Mouse (Mus musculus) left cerebral cortex, postnatal 25 days (tissue): ENCODE results near the gene Smtnl1. TPM values are rescaled to one million over a fixed set of nuclear protein-coding genes. Genes with fewer than 3 reads are reported as not detected.
A peak's percentile ranks its signal among the peaks of the same experiment; 100 is the strongest.

Source experiments
- DNase-seq, 2 experiments: peaks; one replicate each; pipeline ENCODE4 v3.0.0; 2022; ENCODE audit warnings: low spot score in 2 of 2, mixed read lengths in 1 of 2
- intact Hi-C: fragments of 180-260 bp; cut with DNase I; formaldehyde crosslinking; loops from one replicate; pipeline ENCODE4 v1.15.1; 2025
- total RNA-seq, 2 experiments: library from RNA; stranded (reverse); gene quantifications; 2 replicates each; pipeline ENCODE4 v1.2.3; 2021

Smtnl1 gene
- total RNA-seq, 2 experiments from 2014 or later: not detected

DNA sequence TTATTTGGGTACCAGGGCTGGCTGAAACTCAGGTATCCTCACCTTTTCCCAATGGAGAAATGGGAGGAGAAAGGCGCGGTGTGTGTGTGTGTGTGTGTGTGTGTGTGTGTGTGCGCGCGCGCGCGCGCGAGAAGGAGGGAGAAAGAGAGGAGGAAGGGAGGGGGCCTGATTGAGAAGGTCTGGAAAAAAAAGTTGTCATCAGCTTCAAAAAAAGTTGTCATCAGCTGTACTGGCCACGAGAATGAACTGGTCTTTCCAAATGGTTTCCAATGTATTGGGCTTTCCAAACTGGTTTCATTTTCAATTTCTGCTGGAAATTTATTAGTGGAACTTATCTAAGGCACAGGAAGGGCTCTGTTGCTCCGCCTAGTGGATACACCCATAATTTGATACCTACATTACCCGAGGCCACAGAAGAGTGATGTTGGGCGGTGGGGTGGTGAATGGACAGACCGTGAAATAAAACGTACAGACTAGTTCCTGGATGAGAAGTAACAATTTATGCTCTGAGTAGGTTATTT, 23.4 kb downstream of the Smtnl1 start:
- DNase-seq: peak; percentile 71 to 74
- intact Hi-C loops: loop anchor here (2.0 to 5.0 kb wide), 3 partner anchors 64 to 347 kb away; partner anchors contain the start of genes Ypel4 and Zdhhc5

DNA sequence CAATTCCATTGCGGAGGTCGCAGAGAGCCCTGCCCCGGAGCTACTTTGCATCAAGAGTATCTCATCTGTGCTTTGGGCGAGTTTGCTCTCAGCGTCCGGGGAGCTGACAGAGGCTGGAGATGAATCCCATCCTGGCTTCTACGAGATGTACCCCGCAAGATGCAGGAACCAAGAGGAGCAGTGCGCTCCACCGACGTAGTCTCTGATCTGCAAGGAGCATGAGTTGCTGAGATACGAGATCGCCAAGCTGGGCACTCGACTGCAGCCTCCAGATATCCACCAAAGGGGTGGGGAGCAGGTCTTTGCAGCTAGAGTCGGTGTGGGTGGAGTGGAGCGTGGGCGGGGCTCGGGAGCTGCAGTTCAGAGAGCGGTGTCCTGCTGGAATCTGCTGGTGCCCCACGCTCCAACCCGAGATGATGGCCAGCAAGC, 23.9 kb downstream of the Smtnl1 start, which contains the start of gene Ube2l6:
Ube2l6 (plus strand) TSS at position 336 of the 429 bp plus-strand sequence.
- intact Hi-C loops: loop anchor here (1.0 to 5.0 kb wide), 4 partner anchors 64 to 346 kb away; partner anchors contain the start of genes Selenoh, Ypel4 and Zdhhc5
- DNase-seq: peak; percentile 61 to 77

DNA sequence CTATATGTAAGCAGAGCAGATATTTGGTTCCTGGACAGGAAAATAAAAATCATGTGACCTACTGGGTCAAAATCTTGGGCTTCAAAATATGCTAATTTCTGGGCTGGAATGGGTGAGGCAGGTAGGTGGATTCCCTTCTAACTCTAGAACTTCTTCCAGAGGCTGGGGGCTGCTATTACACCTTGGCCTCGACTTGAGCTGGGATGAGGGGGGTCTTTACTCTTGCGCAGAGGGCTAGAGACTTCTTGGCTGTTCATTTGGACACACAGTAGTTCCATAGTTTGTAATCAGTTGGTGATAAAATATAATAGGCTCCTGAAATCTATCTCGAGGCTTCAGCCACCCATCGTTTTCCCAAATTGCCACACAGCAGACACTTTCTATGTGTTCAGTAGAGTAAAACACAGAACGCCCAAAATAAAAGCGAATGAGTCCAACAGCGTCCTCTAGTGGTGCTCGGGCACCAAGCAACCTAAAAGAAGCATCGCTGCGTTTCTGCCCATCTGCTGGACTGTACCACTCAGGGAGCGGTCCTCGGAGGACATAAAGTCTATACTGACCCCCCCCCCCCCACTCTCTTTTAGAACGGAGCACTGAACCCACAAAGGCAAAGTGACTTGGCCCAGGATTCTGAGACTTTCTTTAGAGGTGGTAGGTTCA, 24.5 kb downstream of the Smtnl1 start:
- DNase-seq: peak; percentile 86 to 90
- intact Hi-C loops: loop anchor here (1.0 to 5.0 kb wide), 4 partner anchors 63 to 346 kb away; partner anchors contain the start of genes Selenoh, Ypel4 and Zdhhc5

DNA sequence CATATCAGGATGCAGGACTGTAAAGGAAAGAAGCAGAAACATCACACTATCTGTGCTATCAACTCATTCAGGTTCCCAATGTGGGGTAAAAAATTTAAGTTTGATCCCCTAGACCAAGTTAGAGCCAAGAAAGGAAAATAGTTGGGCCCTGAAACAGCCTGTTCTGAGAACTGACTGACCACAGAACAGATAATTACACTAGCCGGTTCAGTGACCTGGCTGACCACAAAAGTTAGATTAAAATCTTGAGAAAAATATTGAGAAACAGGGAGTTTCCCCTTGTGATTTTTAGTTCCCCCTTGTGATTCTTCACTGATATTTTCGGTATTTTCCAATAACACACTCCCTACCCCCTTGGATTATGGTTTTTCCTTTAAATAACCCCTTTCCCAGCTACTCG, 28.6 kb downstream of the Smtnl1 start:
- DNase-seq: no peak
- intact Hi-C loops: no loop called here

DNA sequence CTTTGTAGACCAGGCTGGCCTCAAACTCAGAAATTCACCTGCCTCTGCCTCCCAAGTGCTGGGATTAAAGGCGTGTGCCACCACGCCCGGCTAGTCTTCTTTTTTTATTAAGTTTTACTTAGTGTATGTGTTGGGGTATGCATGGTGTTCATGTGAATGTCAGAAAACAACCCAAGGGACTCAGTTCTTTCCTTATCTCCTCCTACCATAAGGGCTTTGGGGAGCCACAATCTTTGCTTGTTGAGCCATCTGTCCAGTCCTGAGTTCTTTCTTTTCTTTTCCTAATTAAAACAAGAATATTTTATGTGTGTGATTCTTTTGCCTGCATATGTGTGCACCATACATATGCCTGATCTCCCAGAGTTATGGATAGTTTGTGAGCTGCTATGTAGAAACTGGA, 29.3 kb downstream of the Smtnl1 start:
- intact Hi-C loops: no loop called here
- no peak for DNase-seq

DNA sequence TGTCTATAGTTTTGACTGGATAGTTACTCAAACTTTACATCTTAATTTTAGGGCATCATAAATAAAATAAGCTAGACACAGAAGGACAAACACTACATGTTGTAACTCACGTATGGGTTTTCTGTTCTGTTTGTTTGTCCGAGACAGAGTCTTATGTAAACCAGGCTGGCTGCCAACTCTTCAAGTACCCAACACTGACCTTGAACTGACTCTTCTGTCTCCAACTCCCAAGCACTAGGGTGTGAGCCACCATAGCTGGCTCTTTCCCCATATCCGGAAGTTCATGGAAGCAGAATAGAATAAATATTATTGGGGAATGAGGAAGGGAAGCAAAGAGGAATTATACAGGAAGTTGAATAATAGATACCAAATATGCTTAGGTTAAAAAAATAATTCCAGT, 29.9 kb downstream of the Smtnl1 start:
- DNase-seq: no peak
- intact Hi-C loops: no loop called here

DNA sequence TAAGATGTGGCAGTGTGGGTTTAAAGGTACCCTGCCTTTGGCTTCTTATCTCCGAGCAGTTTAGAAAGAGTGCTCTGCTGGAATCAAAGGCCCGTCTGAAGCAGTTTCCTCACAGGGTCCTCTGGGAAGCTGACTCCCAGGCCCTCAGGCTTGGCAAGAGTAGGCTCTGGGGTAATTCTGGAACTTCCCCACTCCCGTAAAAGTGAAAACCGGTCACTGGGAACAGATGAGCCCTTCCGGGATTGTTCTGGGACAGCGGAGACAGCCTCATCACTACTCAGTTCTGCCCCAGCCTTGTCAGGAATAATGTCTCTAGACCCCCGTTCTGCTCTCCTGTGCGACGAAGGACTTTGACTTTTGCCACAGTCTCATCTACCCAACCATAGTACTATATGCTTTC, 32.0 kb downstream of the Smtnl1 start:
- intact Hi-C loops: no loop called here
- no peak for DNase-seq

DNA sequence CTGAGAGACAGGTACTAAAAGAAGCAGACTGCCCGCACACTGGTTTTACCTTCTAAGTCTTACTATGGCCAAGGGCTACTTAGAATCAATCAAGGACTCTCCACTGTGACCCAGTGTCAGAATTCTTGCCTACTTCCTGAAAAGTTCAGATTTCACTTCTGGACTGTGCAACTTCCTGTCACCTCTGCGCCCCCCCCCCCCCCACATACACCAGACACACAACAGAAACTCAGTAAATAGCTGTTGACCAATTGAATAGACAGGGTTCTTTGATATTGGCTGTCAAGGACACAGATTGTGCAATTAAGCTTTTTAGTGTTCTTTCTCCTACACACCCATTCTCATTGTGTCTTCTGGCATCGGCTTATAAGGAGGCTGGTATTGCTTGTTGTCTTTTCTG, 34.1 kb downstream of the Smtnl1 start:
- intact Hi-C loops: no loop called here
- DNase-seq: no peak

DNA sequence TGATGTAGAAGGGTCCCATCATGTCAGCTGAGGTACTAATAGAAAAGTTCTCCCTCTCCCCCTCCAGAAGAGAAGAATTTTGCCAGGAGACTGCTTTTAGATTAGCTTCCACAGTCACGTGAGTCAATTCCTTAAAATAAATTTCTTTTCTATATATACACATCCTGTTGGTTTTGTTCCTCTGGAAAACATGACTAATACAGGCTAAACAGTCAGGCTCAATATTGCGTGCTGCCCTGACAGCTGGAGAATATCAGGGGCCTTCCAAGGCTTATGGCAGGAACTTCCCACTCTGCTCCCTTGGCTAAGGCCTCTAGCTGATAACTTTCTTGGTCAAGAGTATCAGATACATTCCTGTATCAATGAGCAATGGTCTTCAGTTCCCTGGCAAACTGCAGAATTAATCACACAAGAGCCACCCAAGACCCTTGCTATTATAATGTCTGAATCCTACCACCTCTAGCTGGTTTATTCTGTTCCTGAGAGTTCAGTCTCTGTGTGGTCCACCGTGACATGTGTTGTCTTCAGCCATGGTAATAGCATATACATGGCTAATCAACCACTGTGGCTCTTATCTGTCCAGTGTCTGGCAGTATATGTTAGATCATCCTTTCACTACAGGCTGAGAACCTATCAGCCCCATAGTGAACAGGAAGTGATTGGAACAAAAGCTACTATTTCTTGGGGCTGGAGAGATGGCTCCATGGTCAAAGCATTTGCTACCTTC, 38.4 kb downstream of the Smtnl1 start:
- DNase-seq: no peak
- intact Hi-C loops: no loop called here

DNA sequence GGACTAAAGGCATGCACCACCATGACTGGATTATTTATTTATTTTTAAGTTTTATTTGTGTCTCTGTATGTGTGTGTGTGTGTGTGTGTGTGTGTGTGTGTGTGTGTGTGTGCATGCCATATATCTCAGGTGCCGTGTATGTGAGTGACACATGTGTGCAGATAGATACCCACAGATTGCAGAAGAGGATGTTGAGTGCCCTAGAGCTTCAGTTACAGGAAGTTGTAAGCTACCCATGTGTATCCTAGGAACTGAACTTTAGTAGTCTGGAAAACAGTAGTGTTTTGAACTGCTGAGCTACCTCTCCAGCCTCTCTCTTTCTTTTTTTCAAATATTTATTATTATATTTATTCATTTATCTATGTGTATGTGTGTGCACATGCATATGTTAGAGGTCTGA, 39.1 kb downstream of the Smtnl1 start:
- DNase-seq: no peak

DNA sequence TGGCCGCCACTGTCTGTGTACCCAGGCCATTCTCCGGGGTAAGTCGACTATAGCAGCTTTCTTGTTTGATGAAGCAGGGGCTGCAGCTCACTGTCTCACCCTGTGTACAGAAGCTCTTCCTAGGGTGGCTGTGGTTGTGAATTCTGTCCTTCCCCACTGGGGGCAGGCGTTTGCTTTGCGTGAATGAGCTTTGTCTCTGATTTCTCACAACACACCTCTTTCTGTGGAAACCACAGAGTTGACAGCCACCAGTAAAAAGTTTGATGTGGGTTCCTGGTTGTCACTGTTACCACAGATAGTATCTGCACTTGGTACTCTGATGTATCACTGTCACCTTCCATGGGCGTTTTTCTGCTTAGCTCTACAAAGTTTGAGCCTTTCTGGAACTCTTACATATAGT, 43.2 kb downstream of the Smtnl1 start:
- no peak for DNase-seq
- intact Hi-C loops: no loop called here

More for the DNA sequence above, 39.1 kb downstream of the Smtnl1 start:
- intact Hi-C loops: no loop called here

DNA sequence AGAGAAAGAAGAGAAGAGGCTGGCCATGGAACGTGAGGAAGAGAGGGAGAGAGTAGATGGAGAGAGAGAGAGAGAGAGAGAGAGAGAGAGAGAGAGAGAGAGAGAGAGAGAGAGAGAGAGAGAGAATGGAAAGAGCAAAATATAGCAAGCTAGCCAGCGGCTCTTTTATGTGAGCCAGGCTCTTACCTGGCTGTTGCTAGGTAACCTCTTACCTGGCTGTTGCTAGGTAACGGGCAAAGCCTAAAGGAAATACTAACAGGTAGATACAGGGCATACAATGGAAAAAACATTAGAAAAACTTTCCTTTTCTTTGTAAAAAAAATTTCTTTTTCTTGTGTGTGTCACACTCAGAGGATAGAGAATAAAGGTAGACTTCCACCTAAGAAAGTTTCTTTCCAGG, 44.7 kb downstream of the Smtnl1 start:
- no peak for DNase-seq
- intact Hi-C loops: no loop called here

DNA sequence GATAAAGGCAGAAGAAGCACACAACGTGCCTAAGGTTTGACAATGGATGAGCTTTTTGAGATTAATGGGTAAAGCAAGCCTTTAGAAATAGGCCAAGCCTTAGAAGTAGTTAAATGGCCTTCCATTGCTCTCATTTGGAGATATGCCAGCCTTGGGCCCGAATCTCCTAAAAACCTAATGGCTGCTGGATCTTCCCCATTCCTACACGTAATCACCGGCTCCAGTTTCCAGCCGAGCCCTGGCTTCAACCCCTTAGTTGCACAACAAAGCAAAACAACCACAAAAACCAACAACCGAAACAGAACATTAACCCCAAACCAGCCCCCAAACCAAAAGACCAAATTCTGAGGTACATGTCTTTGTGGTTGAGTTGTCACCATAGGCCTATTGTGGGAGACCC, 46.8 kb downstream of the Smtnl1 start:
- no peak for DNase-seq
- intact Hi-C loops: no loop called here

DNA sequence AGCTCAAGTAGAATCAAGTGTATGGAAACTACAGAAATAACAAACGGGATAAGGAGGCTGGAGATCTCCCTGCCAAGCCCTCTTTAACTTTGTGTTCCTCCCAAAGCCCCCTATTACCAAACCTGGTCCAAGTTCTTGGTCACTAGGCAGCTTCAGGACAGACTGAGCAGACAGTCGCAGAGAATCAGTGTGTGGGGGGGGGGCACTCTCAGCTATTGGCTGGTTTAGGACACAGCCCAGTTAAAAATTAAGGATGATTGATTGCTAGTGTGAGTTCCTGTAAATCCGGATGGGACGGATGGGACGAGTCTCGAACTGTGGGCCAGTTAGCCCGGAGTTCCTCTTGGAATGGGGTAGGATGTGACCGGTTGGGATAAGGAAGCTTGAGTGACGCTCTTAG, 47.2 kb downstream of the Smtnl1 start, which contains the start of gene Serping1:
Serping1 (minus strand) TSS at position 204 of the 400 bp plus-strand sequence.
- no peak for DNase-seq
- intact Hi-C loops: no loop called here

DNA sequence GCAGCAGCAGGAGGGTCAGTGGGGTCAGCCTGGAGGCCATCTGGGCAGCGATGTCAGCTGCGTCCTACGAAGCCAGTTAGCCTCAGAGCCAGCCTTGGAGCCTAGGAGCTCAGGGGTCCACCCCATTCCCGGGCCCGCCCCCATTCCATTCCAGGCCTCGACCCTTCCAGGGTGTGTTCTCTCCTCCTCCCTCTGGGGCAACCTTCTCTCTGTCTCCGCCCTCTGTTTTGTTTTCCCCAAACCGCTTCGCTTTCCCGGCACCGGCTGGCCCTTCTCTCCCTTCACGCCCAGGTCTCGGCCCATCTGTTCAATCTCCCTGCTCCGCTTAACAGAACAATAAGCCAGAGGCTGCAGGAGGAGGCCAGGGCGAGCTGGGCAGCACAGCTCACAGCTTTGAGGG, 47.7 kb downstream of the Smtnl1 start:
- DNase-seq: peak in 1 of 2 experiments; percentile 1
- intact Hi-C loops: no loop called here

DNA sequence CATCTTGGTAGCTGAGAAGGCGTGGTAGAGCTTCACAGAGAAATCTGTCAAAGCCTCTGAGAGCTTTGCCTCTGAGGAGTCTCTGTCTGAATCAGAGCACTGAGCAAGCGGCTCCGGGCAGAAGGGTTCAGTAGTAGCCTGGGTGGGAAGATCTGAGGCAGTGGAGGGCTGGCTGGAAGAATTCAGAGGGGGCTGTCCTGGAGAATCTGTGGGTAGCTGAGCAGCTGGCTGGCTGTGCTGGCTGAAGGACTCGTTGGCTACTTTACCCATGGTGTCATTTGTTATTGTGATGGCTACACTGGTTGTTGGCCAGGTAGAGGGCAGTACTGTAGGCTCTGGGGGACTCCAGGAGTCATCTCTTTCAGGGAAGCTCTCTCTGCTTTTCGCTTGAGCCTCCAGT, 49.3 kb downstream of the Smtnl1 start:
- intact Hi-C loops: no loop called here
- DNase-seq: no peak

DNA sequence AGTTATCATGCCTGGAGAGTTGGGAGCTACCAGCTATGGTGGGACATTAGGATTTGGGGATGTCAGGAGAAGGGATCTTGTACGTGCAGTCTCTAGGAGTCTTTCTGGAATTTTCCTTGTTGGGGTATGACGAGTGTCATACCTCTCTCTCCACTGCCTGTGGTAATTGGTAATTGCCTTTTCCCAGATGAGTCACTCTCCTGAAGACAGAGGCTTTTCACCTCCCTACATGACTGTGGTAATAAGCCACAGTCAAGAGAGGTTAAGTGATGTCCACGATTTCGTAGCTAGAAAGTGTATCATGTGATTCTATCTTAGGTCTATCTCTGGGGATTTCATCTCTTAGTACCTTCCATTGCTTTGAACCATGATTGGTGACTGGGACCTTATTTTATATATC, 50.0 kb downstream of the Smtnl1 start:
- intact Hi-C loops: no loop called here
- no peak for DNase-seq

DNA sequence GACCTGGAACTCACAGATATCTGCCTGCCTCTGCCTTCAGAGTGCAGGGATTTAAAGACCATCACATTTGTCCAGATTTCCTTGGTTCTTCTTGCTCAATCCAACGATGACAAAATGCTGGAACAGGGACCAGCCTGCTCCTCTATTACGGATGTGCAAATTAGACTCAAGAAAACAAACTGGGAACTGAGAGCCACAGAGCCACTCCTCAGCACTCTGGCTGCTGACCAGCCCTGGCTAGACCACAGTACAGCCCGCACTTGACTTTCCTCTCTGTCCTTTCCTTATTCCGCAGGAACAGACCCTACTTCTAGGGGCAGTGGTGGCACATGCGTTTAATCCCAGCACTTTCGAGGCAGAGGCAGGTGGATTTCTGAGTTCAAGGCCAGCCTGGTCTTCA, 52.0 kb downstream of the Smtnl1 start:
- intact Hi-C loops: no loop called here

DNA sequence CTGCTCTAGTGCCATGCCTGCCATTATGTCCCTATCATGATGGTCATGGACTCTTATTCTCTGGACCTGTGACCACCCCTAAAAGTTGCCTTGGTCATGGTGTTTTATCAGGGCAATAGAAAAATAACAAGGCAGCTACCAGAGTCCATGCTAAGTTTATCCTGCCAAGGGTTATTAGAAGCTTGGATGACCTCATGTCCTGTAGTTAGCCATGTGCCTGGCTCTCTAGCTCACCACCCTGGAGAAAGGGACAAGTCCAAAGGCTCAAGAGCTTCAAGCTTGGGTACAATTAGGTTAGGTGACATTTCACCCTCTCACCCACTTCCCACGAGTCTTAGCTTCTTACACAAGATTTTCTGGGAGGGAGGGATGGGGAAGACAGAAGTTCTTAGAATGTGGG, 59.6 kb downstream of the Smtnl1 start:
- intact Hi-C loops: no loop called here

More for the DNA sequence above, 52.0 kb downstream of the Smtnl1 start:
- DNase-seq: no peak

DNA sequence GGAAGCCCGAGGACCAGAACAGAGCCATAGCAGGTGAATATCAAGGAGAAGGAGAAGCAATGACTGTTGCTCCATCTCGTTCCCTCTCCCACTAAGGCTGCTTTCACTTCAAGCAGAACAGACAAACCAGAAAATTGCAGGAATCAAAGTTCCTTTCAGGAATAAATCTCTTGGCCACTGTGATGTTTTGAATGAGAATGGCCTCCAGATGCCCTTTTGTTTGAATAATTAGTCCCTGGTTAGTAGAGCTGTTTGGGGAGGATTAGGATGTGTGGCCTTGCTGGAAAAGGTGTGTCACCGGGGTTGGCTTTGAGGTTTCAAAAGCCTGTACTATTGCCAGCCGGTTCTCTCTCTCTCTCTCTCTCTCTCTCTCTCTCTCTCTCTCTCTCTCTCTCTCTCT, 60.2 kb downstream of the Smtnl1 start:
- DNase-seq: no peak
- intact Hi-C loops: no loop called here

More for the DNA sequence above, 59.6 kb downstream of the Smtnl1 start:
- no peak for DNase-seq

DNA sequence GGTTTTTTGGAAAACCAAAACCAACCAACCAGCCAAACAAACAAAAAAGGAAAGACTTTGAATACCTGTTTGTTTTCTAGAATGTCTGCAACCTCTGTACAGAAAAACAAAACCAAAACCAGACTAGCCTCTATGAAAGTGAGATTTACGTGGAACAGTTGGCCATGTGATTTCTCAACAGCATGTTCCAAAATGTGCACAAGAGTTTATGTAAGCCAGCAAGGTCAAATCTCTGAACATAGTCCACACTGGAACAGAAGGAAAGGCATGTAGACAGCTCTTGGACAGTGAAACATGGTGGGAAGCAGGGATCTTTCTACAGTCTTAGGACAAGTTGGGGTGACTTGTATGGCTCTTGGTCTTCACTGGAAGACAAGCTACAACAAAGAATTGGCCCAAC, 60.6 kb downstream of the Smtnl1 start:
- intact Hi-C loops: no loop called here
- DNase-seq: no peak
